Mouse (Mus musculus): ENCODE measurements around the gene Evi5l. TPM values are rescaled to one million over a fixed set of nuclear protein-coding genes. Genes with fewer than 3 reads are reported as not detected.

Gene Evi5l
- 2.4 TPM for polyA plus RNA-seq (2014; fragmentation: Illumina TruSeq; extraction: RNeasy Lipid Tissue Mini Kit (QIAGEN cat#74804); ENCODE audit: low read depth, low replicate concordance)

GRCm38 (mm10) chr8:4165852-4166751 lies at the start of gene Evi5l:
Gene Evi5l (plus strand): TSS chr8:4166567.

GRCm38 (mm10) chr8:4133798-4134197 lies 32.6 kb upstream of the Evi5l start, which contains the start of gene Cd209g:
Gene Cd209g (plus strand): TSS chr8:4134098.

GRCm38 (mm10) chr8:4216791-4217621 lies 50.6 kb downstream of the Evi5l start, which contains the start of gene Prr36:
Gene Prr36 (minus strand): TSS chr8:4217459.

GRCm38 (mm10) chr8:4226739-4227347 lies 60.5 kb downstream of the Evi5l start, which contains the start of gene Lrrc8e:
Gene Lrrc8e (plus strand): TSS chr8:4226827.

GRCm38 (mm10) chr8:4238434-4239192 lies 72.2 kb downstream of the Evi5l start, which contains the start of the genes Map2k7 and Gm49320:
Gene Map2k7 (plus strand): TSS chr8:4238740.
Gene Gm49320 (plus strand): TSS chr8:4238865.

GRCm38 (mm10) chr8:4247951-4248540 lies 81.7 kb downstream of the Evi5l start, which contains the start of gene Tgfbr3l:
Gene Tgfbr3l (plus strand): TSS chr8:4248214.

GRCm38 (mm10) chr8:4252934-4253841 lies 86.8 kb downstream of the Evi5l start, which contains the start of gene Snapc2:
Gene Snapc2 (plus strand): TSS chr8:4253080.

GRCm38 (mm10) chr8:4259125-4259804 lies 92.9 kb downstream of the Evi5l start, which contains the start of gene Ctxn1:
Gene Ctxn1 (minus strand): TSS chr8:4259274.

Other genes starting within 250 kb of the Evi5l start
- gene Cd209b, start 239.7 kb upstream of the Evi5l start, polyA plus RNA-seq (2014; fragmentation: Illumina TruSeq; extraction: RNeasy Lipid Tissue Mini Kit (QIAGEN cat#74804); ENCODE audit: low read depth, low replicate concordance): 3.7 TPM
- 0.28 TPM for gene Cd209c, start 211.8 kb upstream of the Evi5l start, polyA plus RNA-seq (2014; fragmentation: Illumina TruSeq; extraction: RNeasy Lipid Tissue Mini Kit (QIAGEN cat#74804); ENCODE audit: low read depth, low replicate concordance)
- gene Cd209f, start 60.7 kb upstream of the Evi5l start, polyA plus RNA-seq (2014; fragmentation: Illumina TruSeq; extraction: RNeasy Lipid Tissue Mini Kit (QIAGEN cat#74804); ENCODE audit: low read depth, low replicate concordance): 1.2 TPM
- 0.41 TPM for gene Cd209g, start 32.5 kb upstream of the Evi5l start, polyA plus RNA-seq (2014; fragmentation: Illumina TruSeq; extraction: RNeasy Lipid Tissue Mini Kit (QIAGEN cat#74804); ENCODE audit: low read depth, low replicate concordance)
- gene Prr36, start 50.9 kb downstream of the Evi5l start, polyA plus RNA-seq (2014; fragmentation: Illumina TruSeq; extraction: RNeasy Lipid Tissue Mini Kit (QIAGEN cat#74804); ENCODE audit: low read depth, low replicate concordance): 0.22 TPM
- 5.3 TPM for gene Lrrc8e, start 60.3 kb downstream of the Evi5l start, polyA plus RNA-seq (2014; fragmentation: Illumina TruSeq; extraction: RNeasy Lipid Tissue Mini Kit (QIAGEN cat#74804); ENCODE audit: low read depth, low replicate concordance)
- gene Map2k7, start 72.2 kb downstream of the Evi5l start, polyA plus RNA-seq (2014; fragmentation: Illumina TruSeq; extraction: RNeasy Lipid Tissue Mini Kit (QIAGEN cat#74804); ENCODE audit: low read depth, low replicate concordance): 7.0 TPM
- gene Gm49320, start 72.3 kb downstream of the Evi5l start, polyA plus RNA-seq (2014; fragmentation: Illumina TruSeq; extraction: RNeasy Lipid Tissue Mini Kit (QIAGEN cat#74804); ENCODE audit: low read depth, low replicate concordance): not detected
- 14.7 TPM for gene Tgfbr3l, start 81.6 kb downstream of the Evi5l start, polyA plus RNA-seq (2014; fragmentation: Illumina TruSeq; extraction: RNeasy Lipid Tissue Mini Kit (QIAGEN cat#74804); ENCODE audit: low read depth, low replicate concordance)
- 2.2 TPM for gene Snapc2, start 86.5 kb downstream of the Evi5l start, polyA plus RNA-seq (2014; fragmentation: Illumina TruSeq; extraction: RNeasy Lipid Tissue Mini Kit (QIAGEN cat#74804); ENCODE audit: low read depth, low replicate concordance)
- 1.0 TPM for gene Ctxn1, start 92.7 kb downstream of the Evi5l start, polyA plus RNA-seq (2014; fragmentation: Illumina TruSeq; extraction: RNeasy Lipid Tissue Mini Kit (QIAGEN cat#74804); ENCODE audit: low read depth, low replicate concordance)
- gene Timm44, start 109.3 kb downstream of the Evi5l start, polyA plus RNA-seq (2014; fragmentation: Illumina TruSeq; extraction: RNeasy Lipid Tissue Mini Kit (QIAGEN cat#74804); ENCODE audit: low read depth, low replicate concordance): 163 TPM
- 31.0 TPM for gene Ccl25, start 158.6 kb downstream of the Evi5l start, polyA plus RNA-seq (2014; fragmentation: Illumina TruSeq; extraction: RNeasy Lipid Tissue Mini Kit (QIAGEN cat#74804); ENCODE audit: low read depth, low replicate concordance)
- 53.7 TPM for gene Elavl1, start 158.8 kb downstream of the Evi5l start, polyA plus RNA-seq (2014; fragmentation: Illumina TruSeq; extraction: RNeasy Lipid Tissue Mini Kit (QIAGEN cat#74804); ENCODE audit: low read depth, low replicate concordance)

All from sigmoid colon, adult 10 weeks (tissue).